Mouse (Mus musculus) retina, embryonic 14.5 days (tissue): ENCODE measurements around the gene Nod1.

Source experiments
- DNase-seq: peaks from one replicate; pipeline ENCODE4 v3.0.0-alpha.2; 2015; ENCODE audit warnings: low spot score

The Nod1 gene

GRCm38 (mm10) chr6:54883424-54883823, 89.0 kb downstream of the Nod1 start:
- DNase-seq = no peak

DNA sequence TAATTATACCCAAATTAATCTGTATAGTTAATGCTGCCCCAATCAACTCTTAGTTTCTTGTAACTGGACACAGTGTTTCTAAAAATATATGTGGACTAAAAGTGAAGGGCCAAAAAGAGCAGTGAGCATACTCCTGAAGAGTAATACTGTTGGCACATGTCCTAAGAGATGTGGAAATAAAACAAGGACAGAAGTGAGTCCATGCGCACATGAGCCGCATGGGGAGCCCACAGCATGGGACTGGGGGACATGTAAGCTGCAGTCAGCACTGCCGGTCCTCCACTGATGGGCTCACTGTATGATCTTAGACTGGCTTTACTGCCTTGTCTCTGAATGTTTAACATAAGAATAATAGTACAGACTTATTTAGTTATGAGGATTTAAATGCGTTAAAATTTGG, 92.3 kb downstream of the Nod1 start:
- no peak for DNase-seq

- DNase-seq = no peak
These were observed 93.9 kb downstream of the Nod1 start for GRCm38 (mm10) chr6:54878546-54878945.

- no peak for DNase-seq
These were observed 94.8 kb downstream of the Nod1 start for GRCm38 (mm10) chr6:54877651-54878050.

GRCm38 (mm10) chr6:54876782-54877181, 95.6 kb downstream of the Nod1 start:
- no peak for DNase-seq
